Mouse (Mus musculus) testis, postnatal 10 days (tissue): ENCODE measurements around the gene Taok2.
A peak's percentile ranks its signal among the peaks of the same experiment; 100 is the strongest.
"Not testable (repeated sequence)": the region's sequence is repeated elsewhere in the genome, so short reads cannot be mapped to it uniquely, and the experiment has no call there.

Experiments
- DNase-seq: peaks from one replicate; pipeline ENCODE4 v3.0.0; 2021; ENCODE audit warnings: low spot score

Taok2 gene

GRCm38 (mm10) chr7:126884286-126885164, at the start of gene Taok2:
Gene Taok2 (minus strand): TSS chr7:126884703.
- DNase-seq = peak; percentile 97

GRCm38 (mm10) chr7:126932652-126933051, 48.1 kb upstream of the Taok2 start:
- no peak for DNase-seq

GRCm38 (mm10) chr7:126929046-126929445, 44.5 kb upstream of the Taok2 start:
- DNase-seq = peak; percentile 65

- peak; percentile 97 for DNase-seq
Measured at GRCm38 (mm10) chr7:126928384-126929037, 44.0 kb upstream of the Taok2 start, which contains the start of gene Kctd13. Gene Kctd13 (plus strand): TSS chr7:126928879.

GRCm38 (mm10) chr7:126926299-126926698, 41.8 kb upstream of the Taok2 start:
- DNase-seq = no peak

- DNase-seq = no peak
Measured at GRCm38 (mm10) chr7:126923999-126924398, 39.5 kb upstream of the Taok2 start.

- DNase-seq = peak; percentile 92
Measured at GRCm38 (mm10) chr7:126922624-126923060, 38.1 kb upstream of the Taok2 start, which contains the start of gene Tmem219. Gene Tmem219 (minus strand): TSS chr7:126922917.

- no peak for DNase-seq
Measured at GRCm38 (mm10) chr7:126921563-126921962, 37.1 kb upstream of the Taok2 start.

- no peak for DNase-seq
Measured at GRCm38 (mm10) chr7:126919973-126920372, 35.5 kb upstream of the Taok2 start.

- DNase-seq = not testable (repeated sequence)
Measured at GRCm38 (mm10) chr7:126918356-126918755, 33.9 kb upstream of the Taok2 start.

- DNase-seq = no peak
Measured at GRCm38 (mm10) chr7:126914844-126915243, 30.3 kb upstream of the Taok2 start.

GRCm38 (mm10) chr7:126905590-126905989, 21.1 kb upstream of the Taok2 start:
- DNase-seq = no peak

GRCm38 (mm10) chr7:126899781-126900180, 15.3 kb upstream of the Taok2 start:
- not testable (repeated sequence) for DNase-seq

GRCm38 (mm10) chr7:126898102-126898990, 13.8 kb upstream of the Taok2 start:
- peak; percentile 99 for DNase-seq

GRCm38 (mm10) chr7:126897390-126898101, 13.0 kb upstream of the Taok2 start:
- no peak for DNase-seq

GRCm38 (mm10) chr7:126896912-126897311, 12.4 kb upstream of the Taok2 start:
- peak; percentile 47 for DNase-seq

GRCm38 (mm10) chr7:126888852-126889251, 4.3 kb upstream of the Taok2 start:
- no peak for DNase-seq

- no peak for DNase-seq
Measured at GRCm38 (mm10) chr7:126887281-126887680, 2.8 kb upstream of the Taok2 start.

GRCm38 (mm10) chr7:126883731-126884181, 747 bp downstream of the Taok2 start:
- peak; percentile 47 for DNase-seq

- DNase-seq = no peak
Measured at GRCm38 (mm10) chr7:126881040-126881439, 3.5 kb downstream of the Taok2 start.

GRCm38 (mm10) chr7:126877239-126877638, 7.3 kb downstream of the Taok2 start:
- DNase-seq = no peak
